Mouse (Mus musculus): ENCODE data around the gene Mta1. TPM values are rescaled to one million over a fixed set of nuclear protein-coding genes. Genes with fewer than 3 reads are reported as not detected.

The Mta1 gene
- polyA plus RNA-seq, 1 experiment from 2014 or later: 12.9 TPM

DNA sequence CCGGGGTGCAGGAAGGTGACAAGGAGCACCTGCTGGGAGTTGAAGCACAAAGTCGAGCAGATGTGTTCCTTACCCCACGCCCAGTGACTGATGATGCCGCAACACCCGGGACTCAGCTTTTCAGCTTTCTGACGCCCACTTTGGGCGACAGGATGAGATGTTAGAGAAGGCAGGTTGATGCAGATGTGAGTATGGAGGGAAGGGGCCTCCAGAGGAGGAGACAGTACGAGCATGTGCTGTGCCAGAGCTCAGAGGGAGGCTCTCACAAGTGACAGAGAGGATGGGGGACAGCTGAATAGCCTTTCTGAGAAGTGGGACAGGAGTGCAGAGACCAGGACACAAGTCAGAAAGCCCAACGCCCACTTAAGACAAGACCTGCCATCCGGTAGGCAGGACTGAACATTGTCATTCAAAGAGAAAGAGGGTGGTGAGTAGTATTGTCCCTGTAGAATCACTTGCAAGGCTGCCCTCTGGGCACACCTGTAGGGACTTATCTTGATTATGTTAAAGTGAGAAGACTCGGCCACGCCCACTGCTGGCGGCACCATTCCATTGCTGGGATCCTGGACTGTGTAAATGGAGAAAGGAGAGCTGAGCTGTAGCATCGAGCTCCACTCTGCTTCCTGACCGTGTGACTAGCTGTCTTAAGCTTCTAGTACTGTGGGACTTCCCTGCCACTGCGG is 16.9 kb downstream of the Mta1 start:
- no peak for ATAC-seq (ENCODE audit: insufficient number of reproducible peaks, low FRiP score, low TSS enrichment, low read depth)
- H3K27ac ChIP-seq: no peak overlapping the region
- no peak overlapping the region for H3K9ac ChIP-seq
- H3K4me2 ChIP-seq: no peak overlapping the region
- WGBS: 81% methylated on average over 16 of the region's 16 CpGs
- no peaks in the 10 kb centered on the region for H3K27me3 ChIP-seq
- H3K9me3 ChIP-seq: no peaks in the 10 kb centered on the region
- H3K36me3 ChIP-seq: peaks cover 74% of the 10 kb centered on the region
- peaks cover 12% of the 10 kb centered on the region; the same call in 1 of the 2 replicates for H3K4me1 ChIP-seq
- H3K4me3 ChIP-seq: no peak overlapping the region

DNA sequence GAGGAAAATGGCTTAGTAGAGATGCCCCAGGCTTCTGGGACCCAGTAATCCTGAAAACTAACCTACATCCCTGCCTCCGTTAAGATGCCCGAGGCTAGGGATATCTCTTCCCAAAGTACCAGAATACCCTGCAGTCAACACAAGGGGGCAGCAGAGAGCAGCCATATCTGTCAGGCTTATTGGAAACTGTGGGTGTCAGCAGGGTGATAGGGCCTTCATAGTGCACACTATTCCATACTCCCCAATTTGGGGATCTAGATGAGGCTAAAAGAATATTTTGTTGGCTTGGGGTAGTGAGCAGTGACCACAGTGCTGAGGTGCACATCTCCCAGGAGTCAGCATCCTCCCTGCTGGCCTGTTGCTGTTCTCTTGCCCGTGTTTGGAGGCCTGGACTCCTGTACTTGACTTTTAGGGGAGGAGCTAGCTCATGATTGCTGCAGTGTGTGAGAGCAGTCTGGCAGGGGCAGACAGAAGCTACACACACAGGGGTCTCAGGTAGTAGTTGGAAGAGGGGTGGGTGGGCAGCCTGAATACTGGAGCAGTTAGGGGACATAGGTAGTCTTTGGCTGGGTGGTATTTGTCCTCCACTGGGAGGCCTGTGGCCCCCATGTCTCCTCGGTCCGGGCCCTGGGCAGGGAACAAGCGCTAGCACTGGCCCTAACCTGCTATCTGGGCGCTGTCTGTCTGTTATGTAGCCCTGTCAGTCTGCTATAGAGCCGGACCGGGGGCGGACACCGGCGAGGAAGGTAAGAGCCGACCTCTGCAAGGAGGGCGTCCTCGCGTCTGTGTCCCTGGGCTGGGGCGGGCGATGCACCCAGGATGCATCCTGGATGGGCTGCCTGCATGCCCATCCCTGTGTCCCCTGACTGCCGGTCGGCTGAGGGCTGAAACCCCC is 21.7 kb downstream of the Mta1 start:
- Histone ChIP-seq H3K4me1 (peaks cover 3% of the 10 kb centered on the region; the same call in 1 of the 2 replicates), H3K27me3 (no peaks in the 10 kb centered on the region), H3K4me2 (no peak overlapping the region), H3K4me3 (no peak overlapping the region), H3K9me3 (no peaks in the 10 kb centered on the region), H3K36me3 (peaks cover 93% of the 10 kb centered on the region), H3K9ac (no peak overlapping the region), H3K27ac (no peak overlapping the region)
- 84% methylated on average over 20 of the region's 20 CpGs for WGBS
- 0 out of 2 replicates have a peak, but pooled peaks have one; percentile 33 for ATAC-seq (ENCODE audit: insufficient number of reproducible peaks, low FRiP score, low TSS enrichment, low read depth)

DNA sequence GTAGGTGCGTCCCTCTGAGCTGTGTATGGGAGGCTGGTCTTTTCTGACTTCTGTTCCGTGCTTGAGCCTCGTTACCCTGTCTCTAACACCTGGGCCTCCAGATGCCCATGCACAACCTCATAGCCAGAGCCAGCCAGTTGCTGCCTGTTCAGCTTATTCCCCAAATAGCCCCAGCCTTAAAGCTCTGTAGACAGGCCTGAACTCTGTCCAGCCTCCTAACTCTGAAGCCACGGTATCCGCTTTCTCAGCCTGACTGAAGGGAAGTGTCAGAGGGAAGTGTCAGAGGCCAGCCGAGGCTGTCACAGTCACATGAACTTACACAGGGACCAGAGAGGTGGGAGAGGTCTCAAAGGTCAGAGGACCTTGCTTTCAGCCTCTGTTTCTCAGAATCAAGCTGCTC is 26.6 kb downstream of the Mta1 start:
- no peak overlapping the region for H3K4me3 ChIP-seq
- no peaks in the 10 kb centered on the region for H3K9me3 ChIP-seq
- no peak for ATAC-seq (ENCODE audit: insufficient number of reproducible peaks, low FRiP score, low TSS enrichment, low read depth)
- peak overlapping the region; percentile 11; the same call in 1 of the 2 replicates for H3K27ac ChIP-seq
- peaks cover 98% of the 10 kb centered on the region for H3K36me3 ChIP-seq
- H3K4me1 ChIP-seq: no peaks in the 10 kb centered on the region; the same call in 1 of the 2 replicates
- 76% methylated on average over 6 of the region's 6 CpGs for WGBS
- no peak overlapping the region for H3K4me2 ChIP-seq
- H3K9ac ChIP-seq: no peak overlapping the region
- no peaks in the 10 kb centered on the region for H3K27me3 ChIP-seq

DNA sequence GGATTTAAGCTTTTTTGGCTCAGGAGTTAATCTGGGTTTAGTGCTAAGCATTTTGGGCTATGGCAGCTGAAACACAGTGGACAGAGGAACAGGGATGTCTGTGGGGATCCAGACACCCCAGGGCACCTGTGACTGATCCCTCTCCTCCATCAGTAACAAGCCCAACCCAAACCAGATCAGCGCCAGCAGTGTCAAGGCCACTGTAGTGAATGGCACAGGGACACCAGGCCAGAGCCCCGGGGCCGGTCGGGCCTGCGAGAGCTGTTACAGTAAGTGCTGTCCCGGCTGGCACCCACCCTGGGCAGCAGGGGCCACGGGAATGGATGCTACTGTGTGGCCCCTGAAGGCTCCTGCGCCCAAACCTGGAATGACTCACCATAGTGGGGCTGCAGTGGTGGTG is 32.7 kb downstream of the Mta1 start:
- H3K4me1 ChIP-seq: 0 out of 2 replicates have a peak, but pooled peaks cover 9% of the 10 kb centered on the region
- H3K27ac ChIP-seq: no peak overlapping the region
- ATAC-seq (ENCODE audit: insufficient number of reproducible peaks, low FRiP score, low TSS enrichment, low read depth): no peak
- H3K4me3 ChIP-seq: no peak overlapping the region
- no peaks in the 10 kb centered on the region for H3K9me3 ChIP-seq
- H3K9ac ChIP-seq: no peak overlapping the region
- 96% methylated on average over 8 of the region's 8 CpGs for WGBS
- peaks cover 99% of the 10 kb centered on the region for H3K36me3 ChIP-seq
- H3K27me3 ChIP-seq: no peaks in the 10 kb centered on the region
- H3K4me2 ChIP-seq: no peak overlapping the region

DNA sequence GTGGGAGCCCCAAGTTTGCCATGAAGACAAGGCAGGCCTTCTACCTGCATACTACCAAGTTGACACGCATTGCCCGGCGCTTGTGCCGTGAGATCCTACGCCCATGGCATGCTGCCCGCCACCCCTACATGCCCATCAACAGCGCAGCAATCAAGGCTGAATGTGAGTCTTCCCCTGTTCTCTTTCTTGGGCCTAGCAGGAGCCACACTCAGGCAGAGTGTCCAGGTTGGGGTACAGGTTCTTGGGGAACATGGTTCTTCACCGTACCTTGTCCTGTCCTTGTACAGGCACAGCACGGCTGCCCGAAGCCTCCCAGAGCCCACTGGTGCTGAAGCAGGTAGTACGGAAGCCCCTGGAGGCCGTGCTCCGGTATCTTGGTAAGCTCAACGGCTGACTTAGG is 33.5 kb downstream of the Mta1 start:
- Histone ChIP-seq H3K27me3 (no peaks in the 10 kb centered on the region), H3K9ac (no peak overlapping the region), H3K27ac (no peak overlapping the region), H3K36me3 (peaks cover 100% of the 10 kb centered on the region), H3K9me3 (no peaks in the 10 kb centered on the region), H3K4me2 (no peak overlapping the region), H3K4me3 (no peak overlapping the region), H3K4me1 (0 out of 2 replicates have a peak, but pooled peaks cover 9% of the 10 kb centered on the region)
- no peak for ATAC-seq (ENCODE audit: insufficient number of reproducible peaks, low FRiP score, low TSS enrichment, low read depth)
- 99% methylated on average over 14 of the region's 14 CpGs for WGBS

DNA sequence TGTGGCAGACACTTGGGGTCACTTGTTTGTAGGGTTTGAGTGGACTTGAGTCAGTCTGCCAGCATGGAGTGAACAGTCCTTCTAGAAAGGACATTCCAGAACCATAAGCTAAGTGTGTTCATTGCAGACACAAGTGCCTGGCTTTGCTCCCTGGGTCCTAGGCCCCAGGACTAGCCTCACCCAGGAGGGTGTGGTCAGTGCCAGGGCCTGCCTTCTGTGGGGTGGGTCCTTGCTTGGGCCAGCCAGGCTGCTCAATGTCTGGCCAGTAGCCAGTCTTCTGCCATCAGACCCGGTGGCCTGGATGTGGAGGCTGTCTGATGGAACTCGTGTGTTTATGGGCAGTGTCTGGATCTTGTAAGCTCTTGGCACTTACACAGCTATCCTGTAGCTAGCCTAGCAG is 34.5 kb downstream of the Mta1 start:
- Histone ChIP-seq H3K9me3 (no peaks in the 10 kb centered on the region), H3K9ac (no peak overlapping the region), H3K4me2 (no peak overlapping the region), H3K27me3 (no peaks in the 10 kb centered on the region), H3K27ac (no peak overlapping the region), H3K4me1 (0 out of 2 replicates have a peak, but pooled peaks cover 9% of the 10 kb centered on the region), H3K4me3 (no peak overlapping the region), H3K36me3 (peaks cover 100% of the 10 kb centered on the region)
- ATAC-seq (ENCODE audit: insufficient number of reproducible peaks, low FRiP score, low TSS enrichment, low read depth): peak; percentile 45; the same call in 1 of the 2 replicates
- WGBS: 56% methylated on average over 2 of the region's 2 CpGs

DNA sequence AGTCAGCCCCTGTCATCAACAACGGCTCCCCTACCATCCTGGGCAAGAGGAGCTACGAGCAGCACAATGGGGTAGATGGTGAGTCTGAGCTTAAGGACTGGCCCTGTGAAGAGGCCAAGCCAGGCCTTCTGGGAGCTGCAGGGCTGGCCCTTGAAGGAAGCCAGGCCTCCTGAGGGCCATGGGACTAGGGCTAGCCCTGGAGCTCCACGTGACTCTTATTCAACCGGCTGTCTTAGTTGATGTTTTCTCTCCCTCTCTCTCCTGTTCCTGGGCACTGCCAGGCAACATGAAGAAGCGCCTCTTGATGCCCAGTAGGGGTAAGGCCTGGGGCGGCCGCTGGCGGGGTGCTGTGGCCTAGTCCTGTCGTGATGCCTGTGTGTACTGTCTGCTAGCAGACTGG is 35.2 kb downstream of the Mta1 start:
- H3K9me3 ChIP-seq: no peaks in the 10 kb centered on the region
- H3K4me1 ChIP-seq: 0 out of 2 replicates have a peak, but pooled peaks cover 9% of the 10 kb centered on the region
- H3K36me3 ChIP-seq: peaks cover 100% of the 10 kb centered on the region
- no peak overlapping the region for H3K4me2 ChIP-seq
- H3K9ac ChIP-seq: no peak overlapping the region
- H3K27me3 ChIP-seq: no peaks in the 10 kb centered on the region
- ATAC-seq (ENCODE audit: insufficient number of reproducible peaks, low FRiP score, low TSS enrichment, low read depth): no peak
- no peak overlapping the region for H3K4me3 ChIP-seq
- 94% methylated on average over 8 of the region's 9 CpGs for whole genome bisulfite sequencing
- no peak overlapping the region for H3K27ac ChIP-seq

DNA sequence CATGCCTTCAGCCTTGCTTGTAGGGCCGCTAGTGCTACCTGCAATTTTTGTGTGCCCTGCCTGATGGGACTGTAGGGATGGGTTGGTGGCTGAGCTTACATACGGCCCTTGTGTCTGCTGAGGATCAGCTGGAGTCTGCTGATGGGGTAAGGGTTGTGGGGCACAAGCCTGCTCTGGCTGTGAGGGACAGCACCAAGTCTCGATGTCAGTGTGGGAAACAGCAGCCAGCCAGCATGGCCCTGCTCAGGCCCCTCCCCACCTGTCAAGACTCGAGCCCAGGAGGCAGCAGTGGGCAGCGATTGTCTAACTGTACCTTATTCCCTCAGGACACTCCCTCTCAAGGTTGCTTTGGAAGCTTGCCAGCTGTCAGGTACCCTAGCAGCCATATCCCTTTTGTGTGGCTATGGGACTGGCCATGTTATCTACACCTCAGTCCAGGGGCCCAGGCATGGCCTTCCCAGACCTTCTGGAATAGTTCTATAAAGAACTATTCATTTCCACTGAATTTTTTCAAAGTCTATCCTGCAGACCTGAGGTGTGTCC is 35.9 kb downstream of the Mta1 start:
- Histone ChIP-seq H3K4me2 (no peak overlapping the region), H3K4me3 (no peak overlapping the region), H3K36me3 (peaks cover 99% of the 10 kb centered on the region), H3K27ac (no peak overlapping the region), H3K4me1 (0 out of 2 replicates have a peak, but pooled peaks cover 9% of the 10 kb centered on the region), H3K9me3 (no peaks in the 10 kb centered on the region), H3K9ac (no peak overlapping the region), H3K27me3 (no peaks in the 10 kb centered on the region)
- no peak for ATAC-seq (ENCODE audit: insufficient number of reproducible peaks, low FRiP score, low TSS enrichment, low read depth)
- whole genome bisulfite sequencing: 64% methylated on average over 5 of the region's 5 CpGs

DNA sequence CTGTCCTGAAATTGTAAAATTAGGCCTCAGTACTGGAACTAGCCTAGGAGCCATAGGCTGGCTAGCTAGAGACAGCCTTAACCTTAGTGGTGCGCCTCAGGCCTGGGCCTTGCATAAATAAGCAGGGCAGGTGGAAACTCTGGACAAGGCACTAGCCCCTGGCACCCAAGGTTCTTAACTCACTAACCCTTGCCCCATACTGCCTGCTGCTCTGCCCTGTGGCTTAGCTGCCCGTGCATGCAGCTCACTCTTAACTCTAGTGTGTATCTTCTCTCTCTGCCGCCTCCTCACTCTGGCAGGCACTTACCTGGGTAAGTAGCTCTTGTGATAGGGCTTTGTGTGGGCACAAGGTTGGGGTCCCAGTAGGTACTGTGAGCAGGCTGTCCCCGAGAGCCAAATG is 36.4 kb downstream of the Mta1 start:
- Histone ChIP-seq H3K36me3 (peaks cover 93% of the 10 kb centered on the region), H3K4me2 (no peak overlapping the region), H3K27me3 (no peaks in the 10 kb centered on the region), H3K27ac (no peak overlapping the region), H3K4me1 (peaks cover 14% of the 10 kb centered on the region), H3K9ac (no peak overlapping the region), H3K4me3 (no peak overlapping the region), H3K9me3 (no peaks in the 10 kb centered on the region)
- WGBS: 91% methylated on average over 4 of the region's 4 CpGs
- no peak for ATAC-seq (ENCODE audit: insufficient number of reproducible peaks, low FRiP score, low TSS enrichment, low read depth)

DNA sequence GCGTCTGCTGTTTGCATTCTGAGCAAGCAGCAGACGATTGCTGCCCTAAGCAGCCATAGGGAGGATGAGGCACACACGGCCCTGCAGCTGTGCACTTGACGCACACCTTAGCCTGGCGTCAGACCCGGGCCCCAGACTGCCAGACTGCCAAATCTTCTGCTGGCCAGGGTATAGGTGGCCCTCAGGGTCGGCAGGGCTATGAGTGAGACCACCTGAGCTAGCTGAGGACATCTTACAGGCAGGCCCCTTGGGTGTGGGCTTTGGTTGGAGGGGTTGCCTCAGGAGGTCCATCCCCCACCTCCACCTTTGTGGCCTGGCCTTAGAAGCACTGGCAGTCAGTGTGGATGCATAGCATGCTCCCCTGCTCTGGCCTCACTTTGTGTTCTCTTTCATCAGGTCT is 37.3 kb downstream of the Mta1 start:
- no peak overlapping the region for H3K27ac ChIP-seq
- 80% methylated on average over 7 of the region's 7 CpGs for WGBS
- peaks cover 23% of the 10 kb centered on the region for H3K4me1 ChIP-seq
- H3K27me3 ChIP-seq: peaks cover 4% of the 10 kb centered on the region
- ATAC-seq (ENCODE audit: insufficient number of reproducible peaks, low FRiP score, low TSS enrichment, low read depth): no peak
- H3K4me3 ChIP-seq: no peak overlapping the region
- no peak overlapping the region for H3K4me2 ChIP-seq
- H3K9me3 ChIP-seq: no peaks in the 10 kb centered on the region
- H3K36me3 ChIP-seq: peaks cover 84% of the 10 kb centered on the region
- H3K9ac ChIP-seq: no peak overlapping the region

DNA sequence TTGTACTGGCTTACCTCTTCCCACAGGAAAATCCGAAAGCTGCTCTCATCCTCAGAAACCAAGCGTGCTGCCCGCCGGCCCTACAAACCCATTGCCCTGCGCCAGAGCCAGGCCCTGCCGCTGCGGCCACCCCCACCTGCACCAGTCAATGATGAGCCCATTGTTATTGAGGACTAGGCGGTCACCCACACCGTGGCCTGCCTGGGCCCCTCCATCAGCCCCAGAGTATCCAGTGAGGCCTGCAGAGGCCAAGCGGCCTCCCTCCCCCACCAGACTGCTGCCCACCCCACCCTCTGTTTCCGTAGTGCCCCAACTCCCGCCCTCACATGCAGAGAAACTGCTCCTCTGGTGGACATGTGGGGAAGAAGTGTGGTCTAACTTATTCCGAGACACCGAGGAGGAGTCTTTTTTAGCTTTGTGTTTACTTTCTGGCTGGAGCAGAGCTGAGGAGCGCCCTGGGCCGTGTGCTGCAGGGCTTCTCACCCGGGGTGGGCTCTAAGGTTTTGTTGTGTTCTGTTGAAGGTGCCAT is 38.5 kb downstream of the Mta1 start:
- no peak for ATAC-seq (ENCODE audit: insufficient number of reproducible peaks, low FRiP score, low TSS enrichment, low read depth)
- peaks cover 33% of the 10 kb centered on the region for H3K4me1 ChIP-seq
- no peak overlapping the region for H3K4me3 ChIP-seq
- no peak overlapping the region for H3K27ac ChIP-seq
- peaks cover 73% of the 10 kb centered on the region for H3K36me3 ChIP-seq
- H3K9ac ChIP-seq: no peak overlapping the region
- H3K27me3 ChIP-seq: peaks cover 16% of the 10 kb centered on the region
- no peak overlapping the region for H3K4me2 ChIP-seq
- no peaks in the 10 kb centered on the region for H3K9me3 ChIP-seq
- WGBS: 81% methylated on average over 17 of the region's 17 CpGs
